Mouse (Mus musculus) B cell, adult 62 days (primary cell): Measurements from ENCODE around the gene Shroom4. TPM values are rescaled to one million over a fixed set of nuclear protein-coding genes. Genes with fewer than 3 reads are reported as not detected.

Source experiments
- total RNA-seq: library from RNA; stranded (reverse); gene quantifications from 4 replicates; pipeline ENCODE4 v1.2.4, GENCODE M21; 2023

Shroom4 gene
- not detected in 4 replicates for total RNA-seq

GRCm38 (mm10) chrX:6399626-6400397 is at the start of gene Shroom4:
Gene Shroom4 (plus strand): TSS chrX:6399854.

Other genes with a start within 250 kb of the Shroom4 start
- not detected in 4 replicates for gene Nudt10, start 226.8 kb upstream of the Shroom4 start, total RNA-seq
- gene Bmp15, start 79.1 kb upstream of the Shroom4 start, total RNA-seq: not detected in 4 replicates